Mouse (Mus musculus) liver, adult 2 months (tissue): ENCODE measurements around the gene Bace2. TPM values are rescaled to one million over a fixed set of nuclear protein-coding genes. Genes with fewer than 3 reads are reported as not detected.
A peak's percentile ranks its signal among the peaks of the same experiment; 100 is the strongest.

Experiments used
- DNase-seq: peaks from one replicate; pipeline ENCODE4 v3.0.0-alpha.2; 2011; ENCODE audit warnings: low read depth, low spot score; ENCODE audit errors: extremely low read depth
- H3K27ac ChIP-seq: fragments of 200-500 bp; replicated peaks from 2 replicates; pipeline ENCODE4 v1.5.1; 2012; ENCODE audit warnings: low read depth, mild to moderate bottlenecking, control low read depth, inconsistent platforms, low read length; ENCODE audit not compliant: insufficient read depth
- H3K27me3 ChIP-seq: fragments of 200-500 bp; 2 replicates; pipeline ENCODE4 v1.6.1; 2012; ENCODE audit warnings: mild to moderate bottlenecking, moderate library complexity, low read length, inconsistent platforms; ENCODE audit not compliant: control insufficient read depth, insufficient read depth
- H3K36me3 ChIP-seq: fragments of 200-500 bp; 2 replicates; pipeline ENCODE4 v1.6.1; 2012; ENCODE audit warnings: low read length, inconsistent platforms; ENCODE audit not compliant: control insufficient read depth, insufficient read depth
- H3K4me1 ChIP-seq: fragments of 200-500 bp; 2 replicates; pipeline ENCODE4 v1.6.1; 2011; ENCODE audit warnings: low read length; ENCODE audit not compliant: control insufficient read depth, insufficient read depth
- H3K4me3 ChIP-seq: fragments of 200-500 bp; 2 replicates; pipeline ENCODE4 v1.5.1; 2011; ENCODE audit warnings: low read depth, mild to moderate bottlenecking, control low read depth, low read length, moderate library complexity; ENCODE audit not compliant: insufficient read depth
- H3K79me2 ChIP-seq: fragments of 200-500 bp; 2 replicates; pipeline ENCODE4 v1.6.1; 2012; ENCODE audit warnings: inconsistent platforms, mild to moderate bottlenecking, low read length, moderate library complexity; ENCODE audit not compliant: control insufficient read depth, insufficient read depth
- H3K9ac ChIP-seq: fragments of 200-500 bp; 2 replicates; pipeline ENCODE4 v1.6.1; 2012; ENCODE audit warnings: low read depth, mild to moderate bottlenecking, control low read depth, inconsistent platforms, low read length
- CTCF ChIP-seq: fragments of 200-500 bp; IDR thresholded peaks from 2 replicates; pipeline ENCODE4 v1.5.1; 2011; ENCODE audit warnings: low read depth, low read length, control low read depth
- POLR2A ChIP-seq: fragments of 200-500 bp; IDR thresholded peaks from 2 replicates; pipeline ENCODE4 v1.6.1; 2011; ENCODE audit warnings: low read length, control low read depth; ENCODE audit not compliant: insufficient read depth; ENCODE audit errors: extremely low read depth
- WGBS: fragments of 180-500 bp; shearing (Covaris S2); methylation state at CpG from one replicate; pipeline ENCODE4 v1.1.7; 2018; 5-methylcytosine and 5-hydroxymethylcytosine counted together
- polyA plus RNA-seq: library from polyadenylated mRNA; depleted of rRNA; stranded (reverse); fragments of >200 nt; gene quantifications from 2 replicates; pipeline ENCODE4 v1.2.3, GENCODE M21; 2012
- total RNA-seq: library from RNA; depleted of rRNA; stranded (reverse); fragments of >200 nt; gene quantifications from 2 replicates; pipeline ENCODE4 v1.2.3, GENCODE M21; 2014

Gene Bace2
- total and polyA plus RNA-seq, 2 experiments: 1.8 to 2.4 TPM

- Histone ChIP-seq H3K27ac (no peak overlapping the region), H3K4me3 (no peak overlapping the region), H3K4me1 (no peaks in the 10 kb centered on the region), H3K9ac (no peak overlapping the region), H3K27me3 (no peaks in the 10 kb centered on the region), H3K79me2 (no peaks in the 10 kb centered on the region), H3K36me3 (no peaks in the 10 kb centered on the region)
- 84% methylated on average over 3 of the region's 3 CpGs for WGBS
- no peak for TF ChIP-seq CTCF
- no peak for TF ChIP-seq POLR2A
- DNase-seq: no peak
These were observed 35.0 kb upstream of the Bace2 start for GRCm38 (mm10) chr16:97321576-97321975.

GRCm38 (mm10) chr16:97322604-97323003, 33.9 kb upstream of the Bace2 start:
- H3K9ac ChIP-seq: no peak overlapping the region
- no peaks in the 10 kb centered on the region for H3K4me1 ChIP-seq
- H3K36me3 ChIP-seq: no peaks in the 10 kb centered on the region
- no peaks in the 10 kb centered on the region for H3K27me3 ChIP-seq
- no peak overlapping the region for H3K4me3 ChIP-seq
- no peak overlapping the region for H3K27ac ChIP-seq
- no peak for DNase-seq
- H3K79me2 ChIP-seq: no peaks in the 10 kb centered on the region
- TF ChIP-seq CTCF (no peak), POLR2A (no peak)

- TF ChIP-seq CTCF (peak; percentile 48), POLR2A (no peak)
- H3K4me1 ChIP-seq: no peaks in the 10 kb centered on the region
- H3K9ac ChIP-seq: no peak overlapping the region
- H3K27me3 ChIP-seq: no peaks in the 10 kb centered on the region
- H3K79me2 ChIP-seq: no peaks in the 10 kb centered on the region
- no peak for DNase-seq
- H3K36me3 ChIP-seq: no peaks in the 10 kb centered on the region
- H3K4me3 ChIP-seq: no peak overlapping the region
- no peak overlapping the region for H3K27ac ChIP-seq
- 46% methylated on average over 8 of the region's 8 CpGs for WGBS
These were observed 30.6 kb upstream of the Bace2 start for GRCm38 (mm10) chr16:97325975-97326374.

GRCm38 (mm10) chr16:97328602-97329001, 27.9 kb upstream of the Bace2 start:
- no peak for TF ChIP-seq POLR2A
- no peak for TF ChIP-seq CTCF
- no peak overlapping the region for H3K4me3 ChIP-seq
- no peak overlapping the region for H3K27ac ChIP-seq
- H3K36me3 ChIP-seq: no peaks in the 10 kb centered on the region
- no peak overlapping the region for H3K9ac ChIP-seq
- H3K27me3 ChIP-seq: no peaks in the 10 kb centered on the region; the same call in 1 of the 2 replicates
- 77% methylated on average over 2 of the region's 2 CpGs for WGBS
- H3K79me2 ChIP-seq: no peaks in the 10 kb centered on the region
- H3K4me1 ChIP-seq: no peaks in the 10 kb centered on the region
- no peak for DNase-seq

- Histone ChIP-seq H3K4me1 (peaks cover 8% of the 10 kb centered on the region), H3K36me3 (no peaks in the 10 kb centered on the region), H3K27me3 (no peaks in the 10 kb centered on the region), H3K9ac (no peak overlapping the region), H3K79me2 (no peaks in the 10 kb centered on the region), H3K4me3 (no peak overlapping the region), H3K27ac (peak overlapping the region; percentile 97)
- TF ChIP-seq CTCF (no peak), POLR2A (no peak)
- WGBS: 21% methylated on average over 2 of the region's 2 CpGs
- peak; percentile 87 for DNase-seq
These were observed 3.5 kb upstream of the Bace2 start for GRCm38 (mm10) chr16:97353013-97353412.

GRCm38 (mm10) chr16:97354632-97355031, 1.9 kb upstream of the Bace2 start:
- Histone ChIP-seq H3K4me1 (peaks cover 8% of the 10 kb centered on the region), H3K27ac (no peak overlapping the region), H3K36me3 (no peaks in the 10 kb centered on the region), H3K79me2 (no peaks in the 10 kb centered on the region), H3K4me3 (no peak overlapping the region), H3K27me3 (no peaks in the 10 kb centered on the region), H3K9ac (no peak overlapping the region)
- 95% methylated on average over 2 of the region's 2 CpGs for WGBS
- no peak for DNase-seq
- TF ChIP-seq CTCF: no peak
